Mouse (Mus musculus): ENCODE measurements around the gene A830005F24Rik.

DNA sequence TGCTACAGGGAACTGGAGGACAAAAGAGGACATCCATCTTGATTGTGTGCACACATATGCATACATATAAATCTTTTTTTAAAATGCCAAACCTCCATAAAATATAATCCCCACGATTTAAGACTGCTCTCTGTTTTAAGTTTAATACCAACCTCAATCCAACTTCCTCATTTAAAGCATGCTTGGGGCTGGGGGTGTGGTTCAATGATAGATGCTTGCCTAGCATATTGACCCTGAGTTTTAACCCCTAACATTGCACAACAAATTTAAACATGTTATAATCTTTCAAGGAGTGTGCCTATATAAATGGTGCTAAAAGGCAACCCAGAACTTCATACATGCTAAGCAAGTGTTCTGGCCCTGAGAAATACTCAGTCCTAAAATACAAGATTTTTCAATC is 27.1 kb downstream of the A830005F24Rik start:
- TF ChIP-seq MAFK (IDR thresholded peaks at IDR 0.05; ENCODE audit: insufficient read depth, low read depth, low read length) (no peak), ZNF384 (IDR thresholded peaks at IDR 0.05; ENCODE audit: low read depth, low read length) (no peak)
